Mouse (Mus musculus) heart, postnatal 0 days (tissue): ENCODE measurements around the gene Fndc3a. TPM values are rescaled to one million over a fixed set of nuclear protein-coding genes. Genes with fewer than 3 reads are reported as not detected.

ENCODE experiments used
- ATAC-seq: fragments of 200-750 bp; cut with Nextera tagmentation; 2 replicates; pipeline ENCODE4 v1.8.0; 2017; ENCODE audit warnings: low read depth, moderate number of reproducible peaks, moderate library complexity; ENCODE audit not compliant: insufficient read depth
- DNase-seq: peaks from one replicate; pipeline ENCODE4 v3.0.0-alpha.2; 2016; ENCODE audit warnings: low spot score
- H3K27ac ChIP-seq: fragments of 300-500 bp; sonication (generic); 2 replicates; pipeline ENCODE4 v1.5.1; 2014; ENCODE audit warnings: low read depth, mild to moderate bottlenecking
- H3K27me3 ChIP-seq: fragments of 300-500 bp; sonication (generic); 2 replicates; pipeline ENCODE4 v1.6.1; 2014; ENCODE audit warnings: low read length, mixed read lengths; ENCODE audit not compliant: control insufficient read depth, insufficient read depth
- H3K36me3 ChIP-seq: fragments of 300-500 bp; sonication (generic); replicated peaks from 2 replicates; pipeline ENCODE4 v1.6.1; 2014; ENCODE audit warnings: low read length, mixed read lengths; ENCODE audit not compliant: control insufficient read depth, insufficient read depth
- H3K4me1 ChIP-seq: fragments of 300-500 bp; sonication (generic); 2 replicates; pipeline ENCODE4 v1.6.1; 2014; ENCODE audit warnings: antibody characterized with exemption; ENCODE audit not compliant: control insufficient read depth, insufficient read depth
- H3K4me2 ChIP-seq: fragments of 300-500 bp; sonication (generic); 2 replicates; pipeline ENCODE4 v1.6.1; 2014; ENCODE audit warnings: low read depth, mild to moderate bottlenecking, low read length, moderate library complexity
- H3K4me3 ChIP-seq: fragments of 300-500 bp; sonication (generic); 2 replicates; pipeline ENCODE4 v1.5.1; 2014; ENCODE audit warnings: low read depth, low read length
- H3K9ac ChIP-seq: fragments of 300-500 bp; sonication (generic); replicated peaks from 2 replicates; pipeline ENCODE4 v1.6.1; 2014; ENCODE audit warnings: low read depth, low read length, mixed read lengths
- H3K9me3 ChIP-seq: fragments of 300-500 bp; sonication (generic); replicated peaks from 2 replicates; pipeline ENCODE4 v1.6.1; 2016; ENCODE audit warnings: low read length; ENCODE audit not compliant: control insufficient read depth
- CTCF ChIP-seq: IDR thresholded peaks from 2 replicates; pipeline ENCODE4 v1.5.1; 2016; ENCODE audit warnings: antibody characterized with exemption, control low read depth, low read depth
- EP300 ChIP-seq: IDR thresholded peaks from 2 replicates; pipeline ENCODE4 v1.6.1; 2016; ENCODE audit warnings: antibody characterized with exemption, low read depth
- WGBS: fragments of 180-500 bp; shearing (Covaris S2); extraction: QIAGEN DNeasy Blood & Tissue Kit; methylation state at CpG from one replicate; pipeline ENCODE4 v1.1.7; 2014; 5-methylcytosine and 5-hydroxymethylcytosine counted together
- polyA plus RNA-seq: library from polyadenylated mRNA; unstranded; fragments of >200 nt; fragmentation: Nextera tagmentation; extraction: Ambion mirVana; gene quantifications from 2 replicates; pipeline ENCODE4 v1.2.1, GENCODE M21; 2015
- total RNA-seq: library from RNA; depleted of rRNA; stranded (reverse); fragments of >200 nt; gene quantifications from 2 replicates; pipeline ENCODE4 v1.2.3, GENCODE M21; 2014; ENCODE audit warnings: low replicate concordance

Gene Fndc3a
- total and polyA plus RNA-seq, 2 experiments from 2014 or later: 9.5 to 13.9 TPM

- DNase-seq (no peak), ATAC-seq (no peak)
- Histone ChIP-seq H3K4me1 (no peaks in the 10 kb centered on the region), H3K9me3 (no peaks in the 10 kb centered on the region), H3K9ac (peak overlapping the region; percentile 90; the same call in 1 of the 2 replicates), H3K27me3 (no peaks in the 10 kb centered on the region), H3K4me3 (peak overlapping the region; percentile 97), H3K27ac (no peak overlapping the region), H3K4me2 (peak overlapping the region; percentile 93), H3K36me3 (no peaks in the 10 kb centered on the region)
- TF ChIP-seq EP300 (no peak), CTCF (no peak)
- 35% methylated on average over 11 of the region's 11 CpGs for WGBS
These were observed 1.2 kb downstream of the Fndc3a start for GRCm38 (mm10) chr14:72708581-72708991.

DNA sequence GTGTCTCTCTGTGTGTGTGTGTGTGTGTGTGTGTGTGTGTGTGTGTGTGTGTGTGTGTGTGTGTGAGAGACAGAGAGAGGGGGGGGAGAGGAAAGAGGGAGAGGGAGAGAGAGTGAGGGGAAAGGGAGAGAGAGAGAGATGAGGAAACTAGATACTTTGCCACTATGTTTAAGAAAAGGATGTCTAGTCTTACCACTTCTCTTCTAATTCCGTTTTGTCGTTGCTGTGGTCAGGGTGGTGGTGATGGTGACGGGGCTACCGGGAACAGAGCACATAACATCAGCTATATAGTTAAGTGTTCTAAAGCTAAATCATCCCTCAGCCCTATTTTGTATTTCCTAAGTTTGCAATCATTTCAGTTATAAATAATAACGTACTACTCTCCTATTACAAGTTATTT lies 9.7 kb downstream of the Fndc3a start:
- H3K4me1 ChIP-seq: no peaks in the 10 kb centered on the region; the same call in 1 of the 2 replicates
- no peaks in the 10 kb centered on the region for H3K27me3 ChIP-seq
- WGBS: 93% methylated on average over 5 of the region's 5 CpGs
- no peak overlapping the region for H3K4me2 ChIP-seq
- no peaks in the 10 kb centered on the region for H3K9me3 ChIP-seq
- H3K27ac ChIP-seq: no peak overlapping the region
- TF ChIP-seq EP300: no peak
- TF ChIP-seq CTCF: no peak
- no peaks in the 10 kb centered on the region for H3K36me3 ChIP-seq
- H3K9ac ChIP-seq: no peak overlapping the region
- H3K4me3 ChIP-seq: no peak overlapping the region
- ATAC-seq (no peak), DNase-seq (no peak)

DNA sequence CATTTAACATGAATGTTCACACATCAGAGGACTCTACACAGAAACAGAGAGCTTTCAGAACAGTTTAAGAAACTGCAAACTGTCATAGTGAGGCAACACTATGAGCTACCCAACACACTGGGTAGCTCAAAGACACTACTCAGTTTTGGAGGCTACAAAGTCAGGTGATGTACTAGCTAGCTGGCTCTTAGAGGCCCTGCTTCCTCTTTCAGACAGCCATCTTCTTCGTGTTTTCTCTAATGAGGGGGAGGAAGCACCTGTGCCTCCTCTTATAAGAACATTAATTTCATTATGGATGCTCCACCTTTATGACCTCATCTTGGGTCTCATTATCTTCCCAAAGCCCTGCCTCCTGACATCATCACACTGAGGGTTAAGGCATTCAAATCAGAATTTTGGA lies 18.4 kb downstream of the Fndc3a start:
- H3K4me2 ChIP-seq: no peak overlapping the region
- no peaks in the 10 kb centered on the region for H3K4me1 ChIP-seq
- H3K27me3 ChIP-seq: no peaks in the 10 kb centered on the region
- DNase-seq (no peak), ATAC-seq (no peak)
- H3K27ac ChIP-seq: no peak overlapping the region
- H3K36me3 ChIP-seq: no peaks in the 10 kb centered on the region
- WGBS: 52% methylated on average over 1 of the region's 1 CpGs
- TF ChIP-seq EP300 (no peak), CTCF (no peak)
- no peak overlapping the region for H3K4me3 ChIP-seq
- H3K9me3 ChIP-seq: no peaks in the 10 kb centered on the region
- no peak overlapping the region for H3K9ac ChIP-seq

- no peak for TF ChIP-seq CTCF
- no peak for TF ChIP-seq EP300
- DNase-seq: no peak
- no peaks in the 10 kb centered on the region for H3K9me3 ChIP-seq
- no peaks in the 10 kb centered on the region for H3K27me3 ChIP-seq
- H3K36me3 ChIP-seq: no peaks in the 10 kb centered on the region
- no peak overlapping the region for H3K4me2 ChIP-seq
- H3K27ac ChIP-seq: no peak overlapping the region
- no peaks in the 10 kb centered on the region for H3K4me1 ChIP-seq
- H3K4me3 ChIP-seq: no peak overlapping the region
- no peak overlapping the region for H3K9ac ChIP-seq
- no peak for ATAC-seq
These were observed 20.3 kb downstream of the Fndc3a start for GRCm38 (mm10) chr14:72689525-72689924.

DNA sequence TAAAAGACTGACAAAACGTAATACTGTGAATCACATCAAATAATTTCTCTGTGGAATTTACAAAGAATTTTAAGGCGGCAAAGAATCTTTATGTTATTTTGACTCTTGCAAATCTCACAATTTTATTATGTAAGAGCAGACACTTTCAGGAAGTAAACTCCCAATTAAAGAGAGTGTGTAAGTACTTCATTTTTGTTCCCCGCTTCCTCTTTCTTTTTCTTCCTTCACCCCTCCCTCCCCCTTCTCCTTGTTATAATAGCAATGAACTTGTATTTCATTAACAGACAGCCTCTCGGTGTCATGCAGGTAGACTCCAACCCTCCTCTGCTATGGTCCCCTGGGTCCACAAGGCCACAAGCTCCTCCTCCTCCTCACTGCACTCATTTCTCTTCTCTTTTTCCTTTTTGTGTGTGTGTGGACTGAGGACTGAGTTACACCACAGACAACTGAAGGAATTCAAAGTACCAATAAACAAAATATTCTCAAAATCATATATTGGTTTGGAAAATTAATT lies 24.9 kb downstream of the Fndc3a start:
- Histone ChIP-seq H3K9ac (no peak overlapping the region), H3K36me3 (no peaks in the 10 kb centered on the region), H3K27ac (no peak overlapping the region), H3K4me2 (no peak overlapping the region), H3K4me3 (no peak overlapping the region), H3K9me3 (no peaks in the 10 kb centered on the region), H3K4me1 (no peaks in the 10 kb centered on the region), H3K27me3 (no peaks in the 10 kb centered on the region)
- ATAC-seq (no peak), DNase-seq (no peak)
- 79% methylated on average over 4 of the region's 4 CpGs for WGBS
- TF ChIP-seq EP300 (no peak), CTCF (no peak)

DNA sequence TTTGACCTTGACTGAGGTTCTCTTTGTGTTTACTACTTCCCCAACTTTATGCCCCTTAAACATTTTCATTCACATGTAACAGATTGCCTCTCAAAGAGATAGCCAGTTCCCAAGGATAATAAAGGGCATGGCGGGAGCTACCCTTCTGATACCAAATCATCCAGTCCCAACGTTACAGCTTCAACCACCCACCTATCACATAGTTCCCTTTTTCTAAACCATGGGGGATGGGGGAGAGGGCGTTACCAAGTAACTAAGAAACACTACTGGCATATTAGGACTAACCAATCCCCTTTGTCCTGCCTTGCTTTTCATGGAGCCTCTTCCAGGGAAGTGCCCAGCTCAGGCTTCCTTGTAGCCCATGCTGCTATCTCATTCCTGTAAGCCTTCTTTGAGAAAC lies 32.6 kb downstream of the Fndc3a start:
- no peak overlapping the region for H3K4me2 ChIP-seq
- WGBS: 71% methylated on average over 3 of the region's 3 CpGs
- H3K4me3 ChIP-seq: no peak overlapping the region
- DNase-seq (no peak), ATAC-seq (no peak)
- no peaks in the 10 kb centered on the region for H3K9me3 ChIP-seq
- no peak overlapping the region for H3K27ac ChIP-seq
- H3K27me3 ChIP-seq: no peaks in the 10 kb centered on the region
- H3K36me3 ChIP-seq: no peaks in the 10 kb centered on the region
- no peak overlapping the region for H3K9ac ChIP-seq
- TF ChIP-seq EP300: no peak
- TF ChIP-seq CTCF: no peak
- no peaks in the 10 kb centered on the region for H3K4me1 ChIP-seq
